Mouse (Mus musculus) ES-Bruce4 (cell line): ENCODE measurements around the gene Calm5.

Experiments used
- EP300 ChIP-seq: IDR thresholded peaks from 2 replicates; pipeline ENCODE4 v1.6.1; 2011; ENCODE audit warnings: low read depth, low read length; ENCODE audit not compliant: insufficient read depth
- POLR2A ChIP-seq: IDR thresholded peaks from one replicate; pipeline ENCODE4 v1.8.1; 2011; ENCODE audit warnings: low read length; ENCODE audit not compliant: insufficient read depth

DNA sequence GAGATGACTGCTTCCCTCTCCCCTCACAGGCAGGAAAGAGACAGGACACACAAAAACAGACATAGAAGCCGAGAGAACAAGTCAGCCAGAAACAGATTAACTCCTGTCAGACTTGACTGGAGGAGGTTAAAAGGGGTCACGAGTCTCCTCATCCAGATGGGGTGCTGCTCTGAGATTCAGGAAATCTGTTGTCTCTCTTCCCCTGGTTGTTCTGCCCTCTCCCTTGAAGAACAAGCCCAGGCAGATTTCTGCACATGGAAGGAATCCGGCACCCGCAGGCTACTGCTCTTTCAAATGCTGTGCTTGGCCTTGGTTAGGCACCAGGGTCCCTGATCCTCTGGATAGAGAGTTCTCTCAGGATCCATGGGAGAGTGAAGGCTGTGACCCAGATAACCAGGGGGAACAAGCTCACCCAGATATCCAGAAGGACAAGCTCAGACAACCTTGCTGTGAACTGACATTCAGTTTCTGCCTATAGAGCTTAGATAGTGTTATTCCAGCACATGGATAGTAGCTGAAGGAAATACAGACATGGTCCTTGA is 23.8 kb downstream of the Calm5 start:
- no peak for TF ChIP-seq POLR2A
- no peak for TF ChIP-seq EP300
